Mouse (Mus musculus): ENCODE measurements around the gene Ggnbp2. TPM values are rescaled to one million over a fixed set of nuclear protein-coding genes. Genes with fewer than 3 reads are reported as not detected.

Ggnbp2 gene
- 84.8 and 114 TPM in 2 replicates for polyA plus RNA-seq (2012; ENCODE audit: low replicate concordance)

DNA sequence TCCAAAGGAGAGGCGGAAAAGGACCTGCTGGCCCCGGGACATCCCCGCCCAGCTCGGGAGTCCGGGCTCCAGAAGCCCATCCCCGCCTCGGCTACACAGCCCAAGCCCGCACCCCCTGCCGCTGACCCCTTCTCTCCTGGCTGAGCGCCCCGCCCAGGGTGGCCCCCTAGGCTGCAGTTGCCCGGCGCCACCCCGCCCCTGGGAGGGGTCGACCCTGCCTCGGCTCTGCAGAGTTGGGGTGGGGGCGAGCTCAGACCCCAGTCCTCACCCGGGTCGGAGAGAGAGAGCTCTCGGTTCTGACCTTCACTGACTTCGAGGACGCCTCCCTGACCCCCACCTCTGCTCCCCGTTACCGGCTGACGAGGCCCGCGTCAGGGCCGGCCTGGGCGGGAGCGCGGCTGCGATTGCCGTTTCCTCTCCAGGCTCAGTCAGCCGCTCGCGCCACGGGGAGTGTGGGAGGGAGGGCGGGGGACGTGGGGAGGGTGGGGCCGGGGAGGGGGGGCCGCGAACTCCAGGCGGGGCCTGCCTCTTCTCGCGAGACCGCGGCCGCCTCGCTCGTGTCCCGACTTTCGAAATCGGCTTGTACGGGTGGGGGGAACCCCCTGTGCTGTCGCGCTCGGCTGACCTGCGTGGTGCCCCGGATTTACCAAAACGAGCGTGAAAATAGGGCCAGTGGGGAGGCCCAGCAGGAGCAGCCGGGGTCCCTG, at the start of gene Ggnbp2:
Ggnbp2 (minus strand) TSS at position 481 of the 707 bp plus-strand sequence.

DNA sequence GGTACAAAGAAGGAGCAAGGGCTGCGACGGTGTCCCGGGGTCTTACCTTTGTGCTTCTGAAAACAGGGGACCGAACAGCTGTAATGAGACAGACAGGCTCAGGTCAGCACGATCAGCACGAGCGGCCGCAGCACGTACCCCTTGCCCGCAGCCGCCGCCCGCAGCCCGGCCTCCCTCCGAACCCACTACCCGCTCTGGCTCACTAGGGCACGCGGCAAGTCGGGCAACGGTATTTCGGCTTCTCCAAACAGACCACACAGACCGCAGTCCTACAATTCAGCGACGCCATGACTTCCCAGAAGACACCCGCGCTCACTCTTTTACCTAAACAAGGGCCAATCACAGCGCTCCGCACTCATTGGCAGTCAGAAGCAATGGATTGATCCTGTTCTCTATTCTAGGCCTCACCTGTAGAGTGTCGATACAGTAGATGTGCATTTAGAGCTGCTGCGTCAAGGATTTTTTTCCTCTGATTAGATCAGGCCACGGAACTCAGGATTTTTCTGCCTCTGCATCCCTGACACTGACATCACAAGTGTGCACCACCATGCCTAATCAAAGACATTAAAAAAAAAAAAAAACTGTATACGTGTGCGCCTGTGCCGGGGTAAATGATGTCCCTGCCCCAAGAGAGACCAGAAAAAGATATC, 45.6 kb upstream of the Ggnbp2 start, which contains the start of gene Znhit3:
Znhit3 (minus strand) TSS at position 314 of the 650 bp plus-strand sequence.

DNA sequence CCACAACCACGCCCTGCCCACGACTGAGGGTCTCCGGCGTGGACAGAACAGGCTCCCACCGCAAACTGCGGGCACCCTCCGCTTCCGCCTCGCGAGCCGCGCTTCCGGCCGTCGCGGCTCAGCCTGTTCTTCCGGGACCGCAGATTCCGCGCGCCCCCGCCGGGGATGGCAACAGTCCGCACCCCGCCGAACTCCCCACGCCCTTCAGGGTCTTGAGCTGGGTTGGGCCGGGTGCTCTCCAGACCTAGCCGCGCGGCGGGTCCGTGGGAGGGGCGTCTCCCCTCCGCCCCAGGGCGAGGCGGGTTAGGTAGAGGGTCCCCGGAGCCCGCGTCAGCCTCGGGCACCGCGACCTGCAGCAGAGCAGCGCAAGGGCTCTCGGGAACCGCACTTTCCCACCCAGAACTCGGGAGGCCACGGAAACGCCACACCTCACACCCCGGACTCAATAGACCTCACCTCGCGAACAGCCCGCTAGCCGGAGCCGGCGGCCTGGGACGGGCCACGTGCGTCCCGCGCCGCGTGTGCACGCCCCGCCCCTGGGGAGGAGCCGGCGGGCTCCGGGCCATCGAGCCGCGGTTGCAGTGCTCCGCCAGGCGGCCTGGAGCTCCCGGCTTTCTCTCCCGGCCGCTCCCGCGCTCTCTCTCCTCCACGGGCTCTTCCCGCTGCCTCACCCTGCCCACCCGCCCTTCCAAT, 9.3 kb upstream of the Ggnbp2 start, which contains the start of the genes Myo19 and Pigw:
Myo19 (plus strand) TSS at position 377 of the 693 bp plus-strand sequence.
Pigw (minus strand) TSS at position 514 of the 693 bp plus-strand sequence.

DNA sequence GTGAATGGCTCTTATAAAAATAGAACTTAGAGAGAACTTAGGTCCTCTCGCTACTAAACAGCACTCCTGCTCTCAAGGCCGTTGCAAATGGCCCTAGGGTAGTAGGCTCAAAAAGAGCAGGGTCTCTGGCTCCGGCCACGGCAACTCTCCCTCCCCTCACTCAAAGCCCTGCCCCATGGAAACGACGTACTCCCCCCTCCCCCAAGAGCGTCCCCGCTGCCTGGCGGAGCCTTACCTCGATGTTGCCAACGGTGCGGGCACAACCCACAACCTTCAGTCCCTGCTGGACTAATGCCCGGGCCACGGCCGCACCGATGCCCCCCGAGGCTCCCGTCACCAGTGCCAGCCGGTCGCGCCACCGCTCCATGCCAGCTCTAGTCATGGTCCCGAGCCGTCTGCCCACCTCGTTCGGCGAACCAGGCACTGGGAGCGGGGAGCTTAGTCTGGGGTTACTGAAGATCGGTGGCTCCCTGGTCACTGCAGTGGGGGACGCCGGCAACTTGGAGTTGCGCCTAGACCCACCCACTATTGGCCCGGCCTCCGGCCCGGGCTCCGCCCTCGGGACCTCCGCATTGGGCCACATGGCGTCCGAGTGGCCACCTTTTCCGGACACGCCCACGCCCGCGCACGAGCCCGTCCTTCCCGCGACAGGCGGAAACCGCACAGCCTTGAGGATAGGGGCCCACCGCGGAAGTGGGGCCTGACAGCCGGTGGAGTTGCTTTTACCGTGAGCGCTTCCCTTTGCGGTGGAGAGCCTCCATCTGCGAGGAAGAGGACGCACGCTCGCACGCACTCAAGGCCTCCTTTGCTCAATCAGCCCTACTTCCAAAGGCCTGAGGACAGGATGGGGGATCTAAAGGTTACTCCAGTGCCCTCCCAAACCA, 41.9 kb downstream of the Ggnbp2 start, which contains the start of gene Dhrs11:
Dhrs11 (minus strand) TSS at position 479 of the 884 bp plus-strand sequence.

GRCm38 (mm10) chr11:84818961-84819692, 51.5 kb downstream of the Ggnbp2 start, which contains the start of gene Mrm1:
Gene Mrm1, minus strand, starts transcription at chr11:84819515.

Other genes with a start within 250 kb of the Ggnbp2 start
- gene Mrm1, start 51.3 kb downstream of the Ggnbp2 start, polyA plus RNA-seq (2012; ENCODE audit: low replicate concordance): 8.2 and 12.2 TPM in 2 replicates
- 12.8 and 36.0 TPM in 2 replicates for gene Dhrs11, start 41.8 kb downstream of the Ggnbp2 start, polyA plus RNA-seq (2012; ENCODE audit: low replicate concordance)
- gene Myo19, start 9.3 kb upstream of the Ggnbp2 start, polyA plus RNA-seq (2012; ENCODE audit: low replicate concordance): 7.4 and 12.7 TPM in 2 replicates
- gene Pigw, start 9.5 kb upstream of the Ggnbp2 start, polyA plus RNA-seq (2012; ENCODE audit: low replicate concordance): 1.3 and 2.4 TPM in 2 replicates
- gene Znhit3, start 45.5 kb upstream of the Ggnbp2 start, polyA plus RNA-seq (2012; ENCODE audit: low replicate concordance): 1.6 and 1.8 TPM in 2 replicates
- gene Car4, start 87.0 kb upstream of the Ggnbp2 start, polyA plus RNA-seq (2012; ENCODE audit: low replicate concordance): not detected in 2 replicates

Data from hematopoietic multipotent progenitor cell, adult 10-12 weeks (in vitro differentiated cells).